Mouse (Mus musculus): Measurements from ENCODE around the gene Fbxl13.
"Not testable (repeated sequence)": the region's sequence is repeated elsewhere in the genome, so short reads cannot be mapped to it uniquely, and the experiment has no call there.

The Fbxl13 gene

GRCm38 (mm10) chr5:21667191-21668137 lies 22.0 kb upstream of the Fbxl13 start:
- POLR2A ChIA-PET: interaction anchor here in 3 of 4 experiments (0.9 to 2.4 kb wide), 20 partner anchors 8 to 68 kb away, joined by 3 to 13 read pairs (median 6); partner anchors contain the start of genes Armc10 (in 2 of the 3), Fbxl13 (in 2 of the 3) and Napepld (in 2 of the 3)
- CTCF ChIA-PET: interaction anchor here (0.6 to 1.6 kb wide), 8 partner anchors 8 to 68 kb away, joined by 3 to 6 read pairs (median 3); partner anchors contain the start of genes Armc10 (in 1 of the 4) and Fbxl13 (in 1 of the 4)

- ChIA-PET CTCF (no interaction called here), POLR2A (interaction anchor here in 1 of 4 experiments (0.9 to 2.8 kb wide), 3 partner anchors 12 to 76 kb away, joined by 3 to 13 read pairs (median 3); partner anchors contain the start of gene Napepld)
These were observed 17.6 kb upstream of the Fbxl13 start for GRCm38 (mm10) chr5:21663081-21663480.

- CTCF ChIA-PET: no interaction called here
- POLR2A ChIA-PET: interaction anchor here in 1 of 4 experiments (1.7 kb wide), 1 partner anchor 14 kb away, joined by 5 read pairs; no protein-coding TSS in a partner anchor
These were observed 15.4 kb upstream of the Fbxl13 start for GRCm38 (mm10) chr5:21660850-21661249.

- CTCF ChIA-PET: interaction anchor here in 2 of 4 experiments (0.6 to 1.7 kb wide), 4 partner anchors 8 to 207 kb away, joined by 4 to 7 read pairs (median 6); partner anchors contain the start of gene Slc26a5 (in 1 of the 2)
- POLR2A ChIA-PET: interaction anchor here in 2 of 4 experiments (0.6 to 1.6 kb wide), 5 partner anchors 9 to 14 kb away, joined by 3 to 5 read pairs (median 4); partner anchors contain the start of genes Armc10 (in 2 of the 2) and Fbxl13 (in 1 of the 2)
These were observed 13.4 kb upstream of the Fbxl13 start for GRCm38 (mm10) chr5:21658623-21659395.

GRCm38 (mm10) chr5:21658038-21658437 lies 12.6 kb upstream of the Fbxl13 start:
- CTCF ChIA-PET: interaction anchor here in 3 of 4 experiments (0.8 to 1.7 kb wide), 4 partner anchors 9 to 77 kb away, joined by 3 to 7 read pairs (median 4); no protein-coding TSS in a partner anchor
- POLR2A ChIA-PET: interaction anchor here in 2 of 4 experiments (0.6 to 1.6 kb wide), 5 partner anchors 9 to 15 kb away, joined by 3 to 5 read pairs (median 4); partner anchors contain the start of gene Armc10 (in 1 of the 2)

- CTCF ChIA-PET: interaction anchor here in 1 of 4 experiments (1.7 kb wide), 1 partner anchor 10 kb away, joined by 6 read pairs; no protein-coding TSS in a partner anchor
- POLR2A ChIA-PET: interaction anchor here in 2 of 4 experiments (0.8 to 1.6 kb wide), 3 partner anchors 8 to 11 kb away, joined by 3 to 5 read pairs (median 3); partner anchors contain the start of genes Armc10 (in 1 of the 2) and Fbxl13 (in 1 of the 2)
These were observed 11.5 kb upstream of the Fbxl13 start for GRCm38 (mm10) chr5:21656912-21657311.

- ChIA-PET POLR2A (interaction anchor here (0.5 to 1.9 kb wide), 20 partner anchors 10 to 140 kb away, joined by 3 to 14 read pairs (median 4); partner anchors contain the start of gene Napepld (in 3 of the 4)), CTCF (interaction anchor here in 1 of 4 experiments (0.5 to 1.0 kb wide), 2 partner anchors 11 to 260 kb away, joined by 3 to 4 read pairs; no protein-coding TSS in a partner anchor)
These were observed 6.6 kb upstream of the Fbxl13 start for GRCm38 (mm10) chr5:21651885-21652612.

- ChIA-PET CTCF (no interaction called here), POLR2A (interaction anchor here in 3 of 4 experiments (1.4 to 2.7 kb wide), 3 partner anchors 17 to 25 kb away, joined by 4 to 6 read pairs (median 5); no protein-coding TSS in a partner anchor)
These were observed 5.3 kb upstream of the Fbxl13 start for GRCm38 (mm10) chr5:21650736-21651135.

GRCm38 (mm10) chr5:21646133-21646491 lies 678 bp upstream of the Fbxl13 start:
- ChIA-PET CTCF (interaction anchor here (0.6 to 2.1 kb wide), 12 partner anchors 12 to 228 kb away, joined by 3 to 7 read pairs (median 3); no protein-coding TSS in a partner anchor), POLR2A (interaction anchor here in 3 of 4 experiments (0.5 to 3.4 kb wide), 42 partner anchors 11 to 764 kb away, joined by 3 to 25 read pairs (median 5); partner anchors contain the start of genes Dnajc2 (in 3 of the 3), Napepld (in 3 of the 3), Psmc2 (in 3 of the 3) and Phtf2 (in 1 of the 3))

- ChIA-PET CTCF (interaction anchor here in 2 of 4 experiments (0.7 to 2.1 kb wide), 7 partner anchors 22 to 1580 kb away, joined by 3 to 7 read pairs (median 3); no protein-coding TSS in a partner anchor), POLR2A (interaction anchor here in 3 of 4 experiments (0.5 to 3.4 kb wide), 28 partner anchors 12 to 693 kb away, joined by 3 to 25 read pairs (median 5); partner anchors contain the start of genes Napepld (in 3 of the 3), Pmpcb (in 1 of the 3) and Ptpn12 (in 1 of the 3))
These were observed 469 bp downstream of the Fbxl13 start for GRCm38 (mm10) chr5:21644891-21645438.

GRCm38 (mm10) chr5:21643606-21644005 lies 1.8 kb downstream of the Fbxl13 start:
- POLR2A ChIA-PET: interaction anchor here in 1 of 4 experiments (0.6 kb wide), 1 partner anchor 420 kb away, joined by 3 read pairs; no protein-coding TSS in a partner anchor
- CTCF ChIA-PET: no interaction called here

- ChIA-PET CTCF (interaction anchor here in 1 of 4 experiments (0.6 to 1.5 kb wide), 5 partner anchors 11 to 315 kb away, joined by 3 to 4 read pairs (median 4); partner anchors contain the start of genes Dnajc2, Napepld and Psmc2), POLR2A (interaction anchor here in 2 of 4 experiments (0.6 to 2.6 kb wide), 6 partner anchors 8 to 327 kb away, joined by 3 to 7 read pairs (median 3); partner anchors contain the start of gene Napepld (in 1 of the 2))
These were observed 4.5 kb downstream of the Fbxl13 start for GRCm38 (mm10) chr5:21640961-21641360.

GRCm38 (mm10) chr5:21625916-21626315 lies 19.5 kb downstream of the Fbxl13 start:
- CTCF ChIA-PET: interaction anchor here in 1 of 4 experiments (0.7 kb wide), 1 partner anchor 565 kb away, joined by 3 read pairs; no protein-coding TSS in a partner anchor
- POLR2A ChIA-PET: interaction anchor here in 1 of 4 experiments (1.6 kb wide), 1 partner anchor 10 kb away, joined by 7 read pairs; no protein-coding TSS in a partner anchor

GRCm38 (mm10) chr5:21616450-21617009 lies 28.9 kb downstream of the Fbxl13 start:
- ChIA-PET POLR2A (no interaction called here), CTCF (no interaction called here)

GRCm38 (mm10) chr5:21614299-21614698 lies 31.1 kb downstream of the Fbxl13 start:
- POLR2A ChIA-PET, CTCF ChIA-PET: not testable (repeated sequence)

GRCm38 (mm10) chr5:21610996-21611395 lies 34.4 kb downstream of the Fbxl13 start:
- ChIA-PET CTCF (no interaction called here), POLR2A (no interaction called here)

Measured in embryonic stem cell, embryonic (primary cell).